Mouse (Mus musculus): Measurements from ENCODE around the gene Cntrl. TPM values are rescaled to one million over a fixed set of nuclear protein-coding genes. Genes with fewer than 3 reads are reported as not detected.

Gene Cntrl
- polyA plus RNA-seq, 1 experiment from 2014 or later: 22.7 TPM

- 77% methylated on average over 4 of the region's 4 CpGs for WGBS
- Histone ChIP-seq H3K4me3 (ENCODE audit: low read depth, low read length) (no peak overlapping the region), H3K36me3 (ENCODE audit: control insufficient read depth, insufficient read depth, low read length) (no peaks in the 10 kb centered on the region), H3K27ac (ENCODE audit: low read depth, low read length) (no peak overlapping the region), H3K4me2 (no peak overlapping the region), H3K4me1 (replicated peaks; ENCODE audit: control insufficient read depth, insufficient read depth, low read length) (no peaks in the 10 kb centered on the region), H3K9ac (ENCODE audit: low read depth, low read length) (no peak overlapping the region), H3K9me3 (ENCODE audit: control insufficient read depth, low read length) (no peaks in the 10 kb centered on the region), H3K27me3 (replicated peaks; ENCODE audit: control insufficient read depth, insufficient read depth, low read length) (no peaks in the 10 kb centered on the region)
- no peak for ATAC-seq (replicated peaks; ENCODE audit: low FRiP score)
- DNase-seq (ENCODE audit: low spot score): no peak
Measured at GRCm38 (mm10) chr2:35070275-35070674, 39.0 kb upstream of the Cntrl start.

GRCm38 (mm10) chr2:35072547-35072946 is 36.7 kb upstream of the Cntrl start:
- no peaks in the 10 kb centered on the region for H3K4me1 ChIP-seq (replicated peaks; ENCODE audit: control insufficient read depth, insufficient read depth, low read length)
- ATAC-seq (replicated peaks; ENCODE audit: low FRiP score): no peak
- no peaks in the 10 kb centered on the region for H3K9me3 ChIP-seq (ENCODE audit: control insufficient read depth, low read length)
- H3K4me3 ChIP-seq (ENCODE audit: low read depth, low read length): no peak overlapping the region
- H3K27ac ChIP-seq (ENCODE audit: low read depth, low read length): no peak overlapping the region
- no peak overlapping the region for H3K9ac ChIP-seq (ENCODE audit: low read depth, low read length)
- DNase-seq (ENCODE audit: low spot score): no peak
- no peak overlapping the region for H3K4me2 ChIP-seq
- no peaks in the 10 kb centered on the region for H3K27me3 ChIP-seq (replicated peaks; ENCODE audit: control insufficient read depth, insufficient read depth, low read length)
- no peaks in the 10 kb centered on the region for H3K36me3 ChIP-seq (ENCODE audit: control insufficient read depth, insufficient read depth, low read length)
- 79% methylated on average over 2 of the region's 2 CpGs for WGBS

GRCm38 (mm10) chr2:35074328-35074727 is 35.0 kb upstream of the Cntrl start:
- Histone ChIP-seq H3K9me3 (ENCODE audit: control insufficient read depth, low read length) (no peaks in the 10 kb centered on the region), H3K4me2 (no peak overlapping the region), H3K4me3 (ENCODE audit: low read depth, low read length) (no peak overlapping the region), H3K9ac (ENCODE audit: low read depth, low read length) (no peak overlapping the region), H3K4me1 (replicated peaks; ENCODE audit: control insufficient read depth, insufficient read depth, low read length) (no peaks in the 10 kb centered on the region), H3K27me3 (replicated peaks; ENCODE audit: control insufficient read depth, insufficient read depth, low read length) (no peaks in the 10 kb centered on the region), H3K27ac (ENCODE audit: low read depth, low read length) (no peak overlapping the region), H3K36me3 (ENCODE audit: control insufficient read depth, insufficient read depth, low read length) (no peaks in the 10 kb centered on the region)
- DNase-seq (ENCODE audit: low spot score): no peak
- no peak for ATAC-seq (replicated peaks; ENCODE audit: low FRiP score)
- WGBS: 75% methylated on average over 3 of the region's 3 CpGs

- H3K4me1 ChIP-seq (replicated peaks; ENCODE audit: control insufficient read depth, insufficient read depth, low read length): no peaks in the 10 kb centered on the region
- no peak overlapping the region for H3K27ac ChIP-seq (ENCODE audit: low read depth, low read length)
- H3K4me2 ChIP-seq: no peak overlapping the region
- H3K4me3 ChIP-seq (ENCODE audit: low read depth, low read length): no peak overlapping the region
- no peak overlapping the region for H3K9ac ChIP-seq (ENCODE audit: low read depth, low read length)
- H3K27me3 ChIP-seq (replicated peaks; ENCODE audit: control insufficient read depth, insufficient read depth, low read length): no peaks in the 10 kb centered on the region
- 65% methylated on average over 6 of the region's 6 CpGs for WGBS
- ATAC-seq (replicated peaks; ENCODE audit: low FRiP score) (no peak), DNase-seq (ENCODE audit: low spot score) (no peak)
- H3K9me3 ChIP-seq (ENCODE audit: control insufficient read depth, low read length): no peaks in the 10 kb centered on the region
- H3K36me3 ChIP-seq (ENCODE audit: control insufficient read depth, insufficient read depth, low read length): no peaks in the 10 kb centered on the region
Measured at GRCm38 (mm10) chr2:35079166-35079565, 30.1 kb upstream of the Cntrl start.

GRCm38 (mm10) chr2:35087418-35087817 is 21.9 kb upstream of the Cntrl start:
- no peaks in the 10 kb centered on the region for H3K27me3 ChIP-seq (replicated peaks; ENCODE audit: control insufficient read depth, insufficient read depth, low read length)
- no peak for DNase-seq (ENCODE audit: low spot score)
- no peak overlapping the region for H3K4me3 ChIP-seq (ENCODE audit: low read depth, low read length)
- no peaks in the 10 kb centered on the region for H3K4me1 ChIP-seq (replicated peaks; ENCODE audit: control insufficient read depth, insufficient read depth, low read length)
- ATAC-seq (replicated peaks; ENCODE audit: low FRiP score): no peak
- 66% methylated on average over 4 of the region's 4 CpGs for WGBS
- H3K4me2 ChIP-seq: no peak overlapping the region
- H3K9me3 ChIP-seq (ENCODE audit: control insufficient read depth, low read length): no peaks in the 10 kb centered on the region
- H3K36me3 ChIP-seq (ENCODE audit: control insufficient read depth, insufficient read depth, low read length): no peaks in the 10 kb centered on the region
- no peak overlapping the region for H3K9ac ChIP-seq (ENCODE audit: low read depth, low read length)
- no peak overlapping the region for H3K27ac ChIP-seq (ENCODE audit: low read depth, low read length)

GRCm38 (mm10) chr2:35100529-35100928 is 8.8 kb upstream of the Cntrl start:
- 72% methylated on average over 6 of the region's 6 CpGs for WGBS
- Histone ChIP-seq H3K36me3 (ENCODE audit: control insufficient read depth, insufficient read depth, low read length) (no peaks in the 10 kb centered on the region), H3K9ac (ENCODE audit: low read depth, low read length) (no peak overlapping the region), H3K9me3 (ENCODE audit: control insufficient read depth, low read length) (no peaks in the 10 kb centered on the region), H3K4me3 (ENCODE audit: low read depth, low read length) (no peak overlapping the region), H3K4me2 (no peak overlapping the region), H3K27ac (ENCODE audit: low read depth, low read length) (0 out of 2 replicates have a peak overlapping the region, but pooled peaks have one; percentile 19), H3K27me3 (replicated peaks; ENCODE audit: control insufficient read depth, insufficient read depth, low read length) (no peaks in the 10 kb centered on the region), H3K4me1 (replicated peaks; ENCODE audit: control insufficient read depth, insufficient read depth, low read length) (no peaks in the 10 kb centered on the region; the same call in 1 of the 2 replicates)
- ATAC-seq (replicated peaks; ENCODE audit: low FRiP score) (no peak), DNase-seq (ENCODE audit: low spot score) (no peak)

- Histone ChIP-seq H3K4me1 (replicated peaks; ENCODE audit: control insufficient read depth, insufficient read depth, low read length) (no peaks in the 10 kb centered on the region; the same call in 1 of the 2 replicates), H3K4me3 (ENCODE audit: low read depth, low read length) (no peak within 1 kb of the TSS), H3K9ac (ENCODE audit: low read depth, low read length) (no peak within 1 kb of the TSS)
Measured at GRCm38 (mm10) chr2:35101443-35101842, 7.8 kb upstream of the Cntrl start, which contains the start of gene AI182371. Gene AI182371 (minus strand): TSS chr2:35101543.

GRCm38 (mm10) chr2:35102777-35103176 is 6.5 kb upstream of the Cntrl start:
- Histone ChIP-seq H3K9ac (ENCODE audit: low read depth, low read length) (no peak overlapping the region), H3K36me3 (ENCODE audit: control insufficient read depth, insufficient read depth, low read length) (no peaks in the 10 kb centered on the region), H3K27me3 (replicated peaks; ENCODE audit: control insufficient read depth, insufficient read depth, low read length) (no peaks in the 10 kb centered on the region), H3K27ac (ENCODE audit: low read depth, low read length) (peak overlapping the region; percentile 59), H3K9me3 (ENCODE audit: control insufficient read depth, low read length) (no peaks in the 10 kb centered on the region), H3K4me3 (ENCODE audit: low read depth, low read length) (no peak overlapping the region), H3K4me2 (no peak overlapping the region), H3K4me1 (replicated peaks; ENCODE audit: control insufficient read depth, insufficient read depth, low read length) (no peaks in the 10 kb centered on the region; the same call in 1 of the 2 replicates)
- ATAC-seq (replicated peaks; ENCODE audit: low FRiP score) (no peak), DNase-seq (ENCODE audit: low spot score) (no peak)

More at GRCm38 (mm10) chr2:35101443-35101842, 7.8 kb upstream of the Cntrl start, which contains the start of gene AI182371:
- no peak for ATAC-seq (replicated peaks; ENCODE audit: low FRiP score)
- 86% methylated on average over 3 of the region's 3 CpGs for WGBS
- no peaks in the 10 kb centered on the region for H3K36me3 ChIP-seq (ENCODE audit: control insufficient read depth, insufficient read depth, low read length)
- no peaks in the 10 kb centered on the region for H3K9me3 ChIP-seq (ENCODE audit: control insufficient read depth, low read length)
- no peak within 1 kb of the TSS for H3K4me2 ChIP-seq
- H3K27ac ChIP-seq (ENCODE audit: low read depth, low read length): 0 out of 2 replicates have a peak within 1 kb of the TSS, but pooled peaks have one; percentile 19
- no peak for DNase-seq (ENCODE audit: low spot score)
- no peaks in the 10 kb centered on the region for H3K27me3 ChIP-seq (replicated peaks; ENCODE audit: control insufficient read depth, insufficient read depth, low read length)

- Histone ChIP-seq H3K9me3 (ENCODE audit: control insufficient read depth, low read length) (no peaks in the 10 kb centered on the region), H3K27ac (ENCODE audit: low read depth, low read length) (peak overlapping the region; percentile 59), H3K4me1 (replicated peaks; ENCODE audit: control insufficient read depth, insufficient read depth, low read length) (no peaks in the 10 kb centered on the region; the same call in 1 of the 2 replicates), H3K36me3 (ENCODE audit: control insufficient read depth, insufficient read depth, low read length) (no peaks in the 10 kb centered on the region), H3K27me3 (replicated peaks; ENCODE audit: control insufficient read depth, insufficient read depth, low read length) (no peaks in the 10 kb centered on the region), H3K9ac (ENCODE audit: low read depth, low read length) (no peak overlapping the region), H3K4me3 (ENCODE audit: low read depth, low read length) (no peak overlapping the region), H3K4me2 (0 out of 2 replicates have a peak overlapping the region, but pooled peaks have one; percentile 27)
- WGBS: 63% methylated on average over 5 of the region's 5 CpGs
- ATAC-seq (replicated peaks; ENCODE audit: low FRiP score) (no peak; the same call in 1 of the 2 replicates), DNase-seq (ENCODE audit: low spot score) (no peak)
Measured at GRCm38 (mm10) chr2:35103558-35103957, 5.7 kb upstream of the Cntrl start.
